Mouse (Mus musculus): ENCODE data around the gene Mepce. TPM values are rescaled to one million over a fixed set of nuclear protein-coding genes. Genes with fewer than 3 reads are reported as not detected.

Gene Mepce
- polyA plus RNA-seq, 1 experiment from 2014 or later = 6.2 TPM

DNA sequence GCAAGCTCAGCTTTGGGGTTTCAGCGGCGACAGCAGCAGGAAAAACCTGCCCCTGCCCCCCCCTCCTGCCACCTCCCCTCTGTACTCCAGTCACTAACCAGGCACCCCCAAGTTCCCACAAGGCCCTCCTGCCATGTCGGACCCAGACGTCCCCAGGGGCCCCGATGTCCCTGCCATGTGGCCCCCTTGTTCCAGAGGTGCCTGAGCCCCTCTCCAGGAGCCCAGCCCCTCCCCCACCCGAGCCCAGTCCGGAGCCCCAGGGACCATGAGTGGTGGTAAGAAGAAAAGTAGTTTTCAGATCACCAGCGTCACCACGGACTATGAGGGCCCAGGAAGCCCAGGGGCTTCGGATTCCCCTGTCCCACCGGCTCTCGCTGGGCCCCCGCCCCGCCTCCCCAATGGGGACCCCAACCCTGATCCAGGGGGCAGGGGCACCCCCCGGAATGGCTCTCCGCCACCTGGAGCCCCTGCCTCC is 40.6 kb downstream of the Mepce start:
- no peak for ATAC-seq (ENCODE audit: extremely low read depth, insufficient number of reproducible peaks, low FRiP score, low TSS enrichment)
- Histone ChIP-seq H3K36me3 (peaks cover 24% of the 10 kb centered on the region), H3K4me2 (peak overlapping the region; percentile 97), H3K4me3 (peak overlapping the region; percentile 63), H3K4me1 (peaks cover 52% of the 10 kb centered on the region), H3K9me3 (no peaks in the 10 kb centered on the region), H3K27me3 (replicated peaks) (no peaks in the 10 kb centered on the region), H3K9ac (peak overlapping the region; percentile 96), H3K27ac (replicated peaks) (peak overlapping the region; percentile 99)
- WGBS = under 1% methylated on average over 16 of the region's 16 CpGs

- ATAC-seq (ENCODE audit: extremely low read depth, insufficient number of reproducible peaks, low FRiP score, low TSS enrichment) = peak; percentile 31
- peak overlapping the region; percentile 99 for H3K27ac ChIP-seq (replicated peaks)
- H3K27me3 ChIP-seq (replicated peaks) = no peaks in the 10 kb centered on the region
- peak overlapping the region; percentile 96 for H3K9ac ChIP-seq
- WGBS = under 1% methylated on average over 20 of the region's 20 CpGs
- peaks cover 19% of the 10 kb centered on the region for H3K36me3 ChIP-seq
- H3K9me3 ChIP-seq = no peaks in the 10 kb centered on the region
- H3K4me3 ChIP-seq = peak overlapping the region; percentile 63
- H3K4me2 ChIP-seq = peak overlapping the region; percentile 97
- peaks cover 51% of the 10 kb centered on the region for H3K4me1 ChIP-seq
Observed at GRCm38 (mm10) chr5:137746282-137746850, 41.1 kb downstream of the Mepce start.

GRCm38 (mm10) chr5:137745214-137746171 is 42.0 kb downstream of the Mepce start, which contains the start of gene Tsc22d4:
Gene Tsc22d4 (plus strand): TSS chr5:137745730.
- Histone ChIP-seq H3K9me3 (no peaks in the 10 kb centered on the region), H3K4me3 (peak within 1 kb of the TSS; percentile 63), H3K4me1 (peaks cover 43% of the 10 kb centered on the region), H3K9ac (peak within 1 kb of the TSS; percentile 96), H3K36me3 (peaks cover 10% of the 10 kb centered on the region), H3K27ac (replicated peaks) (peak within 1 kb of the TSS; percentile 99), H3K27me3 (replicated peaks) (no peaks in the 10 kb centered on the region), H3K4me2 (peak within 1 kb of the TSS; percentile 97)
- peak; percentile 80 for ATAC-seq (ENCODE audit: extremely low read depth, insufficient number of reproducible peaks, low FRiP score, low TSS enrichment)
- WGBS = 5% methylated on average over 28 of the region's 28 CpGs

DNA sequence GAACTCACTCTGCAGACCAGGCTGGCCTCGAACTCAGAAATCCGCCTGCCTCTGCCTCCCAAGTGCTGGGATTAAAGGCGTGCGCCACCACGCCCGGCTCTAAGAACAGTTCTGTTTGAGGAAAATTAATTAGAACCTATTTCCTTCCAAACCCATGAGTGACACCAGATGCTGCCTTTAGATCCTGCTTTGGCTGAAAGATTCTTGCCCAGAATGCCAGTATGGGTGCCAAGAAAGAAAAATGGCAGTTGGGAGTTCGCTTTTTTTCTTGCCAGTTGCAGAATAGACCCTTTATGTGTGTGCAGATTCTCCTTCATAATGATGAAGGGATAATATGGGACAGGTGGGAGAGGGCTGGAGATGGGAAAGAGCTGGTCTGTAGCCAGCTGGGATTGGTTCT is 43.3 kb downstream of the Mepce start:
- ATAC-seq (ENCODE audit: extremely low read depth, insufficient number of reproducible peaks, low FRiP score, low TSS enrichment) = no peak
- Histone ChIP-seq H3K36me3 (peaks cover 3% of the 10 kb centered on the region), H3K4me1 (peaks cover 48% of the 10 kb centered on the region), H3K4me2 (no peak overlapping the region), H3K27ac (replicated peaks) (no peak overlapping the region), H3K27me3 (replicated peaks) (no peaks in the 10 kb centered on the region), H3K9ac (no peak overlapping the region), H3K4me3 (no peak overlapping the region), H3K9me3 (no peaks in the 10 kb centered on the region)
- WGBS = 91% methylated on average over 7 of the region's 7 CpGs

DNA sequence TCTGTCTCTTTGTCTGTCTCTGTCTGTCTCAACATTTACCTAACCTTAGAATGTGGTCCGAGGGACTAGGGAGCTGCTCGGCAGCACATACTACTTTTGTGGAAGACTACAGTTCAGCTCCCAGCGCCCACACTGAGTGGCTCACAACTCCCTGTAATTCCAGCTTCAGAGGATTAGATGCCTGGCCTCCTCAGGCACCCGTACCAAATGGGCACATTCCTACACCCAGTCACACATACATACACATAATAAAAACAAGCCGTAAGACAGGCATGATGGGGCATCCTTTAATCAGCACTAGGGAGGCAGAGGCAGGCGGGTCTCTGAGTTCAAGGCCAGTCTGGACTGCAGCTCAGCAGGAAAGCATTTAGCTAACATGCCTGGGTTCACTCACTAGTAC is 44.6 kb downstream of the Mepce start:
- Histone ChIP-seq H3K27me3 (replicated peaks) (no peaks in the 10 kb centered on the region), H3K36me3 (0 out of 2 replicates have a peak, but pooled peaks cover 2% of the 10 kb centered on the region)
- 92% methylated on average over 6 of the region's 6 CpGs for WGBS

DNA sequence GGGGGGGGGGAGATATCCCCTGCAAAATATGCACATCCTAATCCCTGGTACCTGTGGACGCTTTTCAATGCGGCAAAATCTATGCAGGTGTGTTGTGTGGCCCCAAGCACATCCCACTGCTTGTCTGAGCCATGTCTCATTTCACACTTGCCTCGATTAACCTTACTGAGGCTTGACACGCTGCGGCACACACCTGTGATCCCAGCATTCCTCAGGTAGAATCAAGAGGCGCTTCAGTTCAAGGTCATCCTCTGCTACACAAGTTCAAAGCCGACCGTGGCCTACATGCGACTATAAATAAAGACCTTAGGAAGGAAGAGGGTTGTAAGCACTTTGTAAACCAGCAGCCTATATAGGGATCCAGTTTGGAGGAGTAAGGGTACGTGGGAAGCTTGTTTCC is 45.4 kb downstream of the Mepce start:
- no peak for ATAC-seq (ENCODE audit: extremely low read depth, insufficient number of reproducible peaks, low FRiP score, low TSS enrichment)
- peak overlapping the region; percentile 81; the same call in 1 of the 2 replicates for H3K9ac ChIP-seq
- peak overlapping the region; percentile 91 for H3K4me2 ChIP-seq
- peak overlapping the region; percentile 66 for H3K4me3 ChIP-seq
- H3K36me3 ChIP-seq = 0 out of 2 replicates have a peak, but pooled peaks cover 5% of the 10 kb centered on the region
- H3K27me3 ChIP-seq (replicated peaks) = no peaks in the 10 kb centered on the region
- peaks cover 38% of the 10 kb centered on the region for H3K4me1 ChIP-seq
- no peaks in the 10 kb centered on the region for H3K9me3 ChIP-seq
- 53% methylated on average over 10 of the region's 10 CpGs for WGBS
- H3K27ac ChIP-seq (replicated peaks) = no peak overlapping the region

More for the DNA sequence above, 44.6 kb downstream of the Mepce start:
- no peak for ATAC-seq (ENCODE audit: extremely low read depth, insufficient number of reproducible peaks, low FRiP score, low TSS enrichment)
- H3K4me3 ChIP-seq = no peak overlapping the region
- no peak overlapping the region for H3K4me2 ChIP-seq
- H3K9me3 ChIP-seq = no peaks in the 10 kb centered on the region
- peaks cover 43% of the 10 kb centered on the region for H3K4me1 ChIP-seq
- no peak overlapping the region for H3K9ac ChIP-seq
- no peak overlapping the region for H3K27ac ChIP-seq (replicated peaks)

DNA sequence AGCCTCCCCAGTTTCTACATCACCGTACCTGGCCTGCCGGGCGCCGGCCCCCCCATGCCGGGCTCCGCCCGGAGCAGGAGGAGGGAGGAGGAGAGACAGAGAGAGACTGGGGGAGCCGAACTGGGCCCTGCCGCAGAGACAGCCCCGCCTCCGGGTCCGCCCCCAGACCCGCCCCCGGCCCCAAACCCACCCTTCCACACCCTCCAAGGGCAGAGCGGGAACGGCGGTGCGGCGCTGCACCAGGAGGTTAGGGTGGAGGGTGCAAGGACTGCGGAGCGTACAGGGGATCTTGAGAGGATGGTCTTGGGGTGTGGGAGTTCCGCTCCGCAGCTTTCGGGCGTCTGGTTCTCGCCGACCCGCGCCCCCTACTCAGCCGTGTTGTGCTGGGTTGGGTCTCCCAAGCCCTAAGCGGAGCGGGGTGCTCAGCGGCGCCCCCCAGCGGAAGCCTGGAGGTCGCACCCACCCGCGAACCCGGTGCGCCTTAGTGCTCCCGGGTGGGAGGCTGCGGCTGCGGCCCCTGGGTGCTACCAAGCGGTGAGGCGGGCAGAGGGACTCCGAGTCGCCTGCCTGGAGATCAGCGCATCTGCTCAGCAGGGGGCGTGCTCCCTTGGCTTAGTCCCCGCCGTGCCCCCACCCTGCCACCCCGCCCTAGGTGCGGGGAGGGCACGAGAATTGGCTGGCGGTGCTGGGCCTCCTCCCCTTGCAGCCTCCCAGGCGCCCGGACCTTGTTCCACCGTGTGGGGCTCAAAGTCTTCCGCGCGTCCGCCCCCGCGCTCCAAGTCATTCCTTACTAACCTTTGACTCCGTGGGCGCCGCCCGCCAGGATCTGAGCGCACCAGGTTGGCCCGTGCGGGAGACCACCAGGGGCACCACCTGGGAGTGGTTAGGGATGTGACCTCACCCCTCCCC is 46.2 kb downstream of the Mepce start, which contains the start of gene Nyap1:
Gene Nyap1 (minus strand): TSS at position 585 of the 909 bp plus-strand sequence.
- Histone ChIP-seq H3K4me1 (peaks cover 38% of the 10 kb centered on the region), H3K27ac (replicated peaks) (peak within 1 kb of the TSS; percentile 60), H3K27me3 (replicated peaks) (no peaks in the 10 kb centered on the region), H3K4me2 (peak within 1 kb of the TSS; percentile 91), H3K9ac (peak within 1 kb of the TSS; percentile 81), H3K9me3 (no peaks in the 10 kb centered on the region), H3K4me3 (peak within 1 kb of the TSS; percentile 66), H3K36me3 (peaks cover 9% of the 10 kb centered on the region)
- under 1% methylated on average over 71 of the region's 71 CpGs for WGBS
- ATAC-seq (ENCODE audit: extremely low read depth, insufficient number of reproducible peaks, low FRiP score, low TSS enrichment) = peak; percentile 71

DNA sequence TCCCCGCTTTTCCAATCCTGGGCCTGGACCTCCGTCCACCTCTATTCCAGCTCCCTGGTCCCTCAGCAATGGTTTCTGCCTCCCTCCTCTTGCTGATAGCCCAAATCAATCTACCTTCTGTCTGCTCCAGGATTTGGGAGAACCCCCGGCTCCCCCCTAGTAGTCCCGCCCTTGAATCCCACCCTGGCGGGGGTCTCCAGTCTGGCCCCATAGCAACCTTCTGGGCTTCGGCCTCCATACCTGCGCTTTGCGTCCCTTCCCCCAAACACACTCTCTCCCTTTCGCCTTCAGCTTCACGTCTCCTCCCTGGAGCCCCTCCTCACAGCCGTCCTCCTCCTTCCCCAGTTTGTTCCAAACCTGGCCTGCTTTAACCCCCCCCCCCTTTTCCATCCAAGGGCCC is 46.9 kb downstream of the Mepce start:
- peak overlapping the region; percentile 81 for H3K9ac ChIP-seq
- H3K4me1 ChIP-seq = peaks cover 37% of the 10 kb centered on the region
- peak overlapping the region; percentile 91 for H3K4me2 ChIP-seq
- H3K27ac ChIP-seq (replicated peaks) = no peak overlapping the region
- H3K27me3 ChIP-seq (replicated peaks) = no peaks in the 10 kb centered on the region
- peaks cover 16% of the 10 kb centered on the region for H3K36me3 ChIP-seq
- WGBS = 13% methylated on average over 11 of the region's 11 CpGs
- H3K4me3 ChIP-seq = peak overlapping the region; percentile 66
- no peaks in the 10 kb centered on the region for H3K9me3 ChIP-seq
- no peak for ATAC-seq (ENCODE audit: extremely low read depth, insufficient number of reproducible peaks, low FRiP score, low TSS enrichment)

GRCm38 (mm10) chr5:137739471-137739870 is 48.0 kb downstream of the Mepce start:
- no peak for ATAC-seq (ENCODE audit: extremely low read depth, insufficient number of reproducible peaks, low FRiP score, low TSS enrichment)
- no peaks in the 10 kb centered on the region for H3K27me3 ChIP-seq (replicated peaks)

GRCm38 (mm10) chr5:137738516-137738915 is 48.9 kb downstream of the Mepce start:
- no peak overlapping the region for H3K27ac ChIP-seq (replicated peaks)
- no peaks in the 10 kb centered on the region for H3K9me3 ChIP-seq
- no peak overlapping the region for H3K4me2 ChIP-seq
- WGBS = 46% methylated on average over 5 of the region's 5 CpGs
- peaks cover 28% of the 10 kb centered on the region for H3K36me3 ChIP-seq
- H3K9ac ChIP-seq = 0 out of 2 replicates have a peak overlapping the region, but pooled peaks have one; percentile 81
- H3K27me3 ChIP-seq (replicated peaks) = no peaks in the 10 kb centered on the region
- peaks cover 40% of the 10 kb centered on the region for H3K4me1 ChIP-seq
- H3K4me3 ChIP-seq = no peak overlapping the region
- no peak for ATAC-seq (ENCODE audit: extremely low read depth, insufficient number of reproducible peaks, low FRiP score, low TSS enrichment)

More at GRCm38 (mm10) chr5:137739471-137739870, 48.0 kb downstream of the Mepce start:
- no peak overlapping the region for H3K27ac ChIP-seq (replicated peaks)
- 0 out of 2 replicates have a peak overlapping the region, but pooled peaks have one; percentile 91 for H3K4me2 ChIP-seq
- peaks cover 26% of the 10 kb centered on the region for H3K36me3 ChIP-seq
- WGBS = 75% methylated on average over 9 of the region's 9 CpGs
- H3K9ac ChIP-seq = peak overlapping the region; percentile 81
- no peaks in the 10 kb centered on the region for H3K9me3 ChIP-seq
- peaks cover 36% of the 10 kb centered on the region for H3K4me1 ChIP-seq
- H3K4me3 ChIP-seq = no peak overlapping the region
